Mouse (Mus musculus) macrophage (primary cell): ENCODE results near the gene Klhdc7a. TPM values are rescaled to one million over a fixed set of nuclear protein-coding genes. Genes with fewer than 3 reads are reported as not detected.

Source experiments
- H3K27ac ChIP-seq: fragments of 350-480 bp; formaldehyde crosslinking; 2 replicates; pipeline ENCODE4 v1.9.0; 2021
- H3K36me3 ChIP-seq: fragments of 350-480 bp; formaldehyde crosslinking; 2 replicates; pipeline ENCODE4 v1.9.0; 2021; ENCODE audit errors: inconsistent target
- H3K4me3 ChIP-seq: fragments of 350-480 bp; formaldehyde crosslinking; 2 replicates; pipeline ENCODE4 v1.9.0; 2021; ENCODE audit errors: inconsistent target
- H3K79me2 ChIP-seq: fragments of 350-480 bp; formaldehyde crosslinking; 2 replicates; pipeline ENCODE4 v1.9.0; 2021; ENCODE audit errors: inconsistent target
- WGBS: methylation state at CpG from one replicate; pipeline ENCODE4 v1.1.7; 2026; ENCODE audit warnings: inconsistent platforms; ENCODE audit not compliant: missing documents; 5-methylcytosine and 5-hydroxymethylcytosine counted together
- polyA plus RNA-seq: library from polyadenylated mRNA; stranded (reverse); fragments of 250-400 nt; gene quantifications from 3 replicates; pipeline ENCODE4 v1.2.4, GENCODE M21; 2018; ENCODE audit warnings: inconsistent platforms

The Klhdc7a gene
- polyA plus RNA-seq, 1 experiment from 2014 or later: not detected

GRCm38 (mm10) chr4:139935557-139935956 is 32.3 kb downstream of the Klhdc7a start:
- Histone ChIP-seq H3K36me3 (no peaks in the 10 kb centered on the region), H3K4me3 (no peak overlapping the region), H3K27ac (no peak overlapping the region), H3K79me2 (no peaks in the 10 kb centered on the region)
- 80% methylated on average over 3 of the region's 3 CpGs for WGBS

GRCm38 (mm10) chr4:139932970-139933801 is 34.6 kb downstream of the Klhdc7a start:
- no peak overlapping the region for H3K27ac ChIP-seq
- no peak overlapping the region for H3K4me3 ChIP-seq
- H3K36me3 ChIP-seq: no peaks in the 10 kb centered on the region
- WGBS: 79% methylated on average over 18 of the region's 18 CpGs
- no peaks in the 10 kb centered on the region for H3K79me2 ChIP-seq

- 45% methylated on average over 12 of the region's 12 CpGs for WGBS
- Histone ChIP-seq H3K4me3 (no peak overlapping the region), H3K36me3 (no peaks in the 10 kb centered on the region), H3K27ac (no peak overlapping the region), H3K79me2 (no peaks in the 10 kb centered on the region)
Measured at GRCm38 (mm10) chr4:139931790-139932510, 35.9 kb downstream of the Klhdc7a start.

GRCm38 (mm10) chr4:139930885-139931284 is 36.9 kb downstream of the Klhdc7a start:
- WGBS: 57% methylated on average over 7 of the region's 7 CpGs
- H3K4me3 ChIP-seq: no peak overlapping the region
- no peaks in the 10 kb centered on the region for H3K36me3 ChIP-seq
- H3K27ac ChIP-seq: no peak overlapping the region
- no peaks in the 10 kb centered on the region for H3K79me2 ChIP-seq

- H3K36me3 ChIP-seq: no peaks in the 10 kb centered on the region
- 15% methylated on average over 11 of the region's 11 CpGs for WGBS
- H3K4me3 ChIP-seq: no peak overlapping the region
- no peak overlapping the region for H3K27ac ChIP-seq
- no peaks in the 10 kb centered on the region for H3K79me2 ChIP-seq
Measured at GRCm38 (mm10) chr4:139926161-139926561, 41.7 kb downstream of the Klhdc7a start.

GRCm38 (mm10) chr4:139925275-139926160 is 42.3 kb downstream of the Klhdc7a start:
- H3K27ac ChIP-seq: no peak overlapping the region
- H3K36me3 ChIP-seq: no peaks in the 10 kb centered on the region
- H3K4me3 ChIP-seq: no peak overlapping the region
- 20% methylated on average over 34 of the region's 34 CpGs for WGBS
- H3K79me2 ChIP-seq: no peaks in the 10 kb centered on the region

GRCm38 (mm10) chr4:139916731-139917130 is 51.1 kb downstream of the Klhdc7a start:
- Histone ChIP-seq H3K27ac (no peak overlapping the region), H3K4me3 (no peak overlapping the region), H3K79me2 (no peaks in the 10 kb centered on the region), H3K36me3 (no peaks in the 10 kb centered on the region)
- 77% methylated on average over 7 of the region's 7 CpGs for WGBS

Other genes with a start within 250 kb of the Klhdc7a start
- gene Pax7, start 134.5 kb downstream of the Klhdc7a start, polyA plus RNA-seq: not detected in 3 replicates